Mouse (Mus musculus): ENCODE measurements at regions not wholly inside any gene's neighbourhood (a gene's known extent, or its start where the extent isn't known, plus 50 kb on each side); places are given as distances from the start of the nearest gene placed in this dataset.

DNA sequence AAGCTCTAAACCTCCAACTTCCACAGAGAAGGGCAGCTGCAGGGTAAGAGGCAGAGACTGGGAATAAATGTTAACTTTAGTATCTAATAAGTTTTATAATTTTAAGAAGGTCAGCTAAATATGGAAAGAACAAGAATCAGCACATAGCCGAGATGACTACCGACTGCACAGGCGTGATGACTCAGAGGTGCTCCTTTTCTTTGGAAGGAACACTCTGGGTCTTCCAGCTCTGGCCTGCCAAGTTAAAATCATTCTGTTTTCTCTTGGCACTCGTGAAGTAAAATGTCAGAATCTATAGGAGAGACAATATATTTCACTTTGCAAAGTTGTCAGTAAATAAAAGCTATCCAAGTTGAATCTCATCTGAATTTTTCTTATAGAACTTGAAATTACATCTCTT is 96.2 kb upstream of the Magi2 start:
- no peak for TF ChIP-seq CTCF (IDR thresholded peaks at IDR 0.05; ENCODE audit: borderline replicate concordance, insufficient read depth, low read length)
- no peak for TF ChIP-seq POLR2A (IDR thresholded peaks at IDR 0.05; ENCODE audit: low read depth, low read length)

Measured in embryonic fibroblast, embryonic 13.5 days (primary cell).